Mouse (Mus musculus) E14TG2a.4 (cell line): ENCODE measurements around the gene Adk.

Experiments used
- H3K27me3 ChIP-seq: 2 replicates; pipeline ENCODE4 v1.6.1; 2014; ENCODE audit warnings: low read length, control low read depth; ENCODE audit not compliant: insufficient read depth
- H3K36me3 ChIP-seq: 2 replicates; pipeline ENCODE4 v1.6.1; 2014; ENCODE audit warnings: low read length, control low read depth; ENCODE audit not compliant: insufficient read depth
- H3K4me1 ChIP-seq: replicated peaks from 2 replicates; pipeline ENCODE4 v1.6.1; 2014; ENCODE audit warnings: low read depth, low read length, control low read depth
- H3K4me3 ChIP-seq: replicated peaks from 2 replicates; pipeline ENCODE4 v1.5.1; 2014; ENCODE audit warnings: mild to moderate bottlenecking, low read length
- H3K9me3 ChIP-seq: 2 replicates; pipeline ENCODE4 v1.6.1; 2014; ENCODE audit warnings: low read length, control low read depth
- CTCF ChIP-seq: conservative IDR thresholded peaks from 2 replicates; pipeline ENCODE4 v1.5.1; 2014; ENCODE audit warnings: low read length
- NANOG ChIP-seq: IDR thresholded peaks from 2 replicates; pipeline ENCODE4 v1.6.1; 2014; ENCODE audit warnings: borderline replicate concordance, low read length, mixed read lengths
- POU5F1 ChIP-seq: IDR thresholded peaks from 2 replicates; pipeline ENCODE4 v1.6.1; 2014; ENCODE audit warnings: low read length, borderline replicate concordance

Gene Adk

GRCm38 (mm10) chr14:21253993-21254339, 201.6 kb downstream of the Adk start:
- Histone ChIP-seq H3K4me1 (no peaks in the 10 kb centered on the region), H3K4me3 (no peak overlapping the region), H3K9me3 (no peaks in the 10 kb centered on the region), H3K36me3 (no peaks in the 10 kb centered on the region), H3K27me3 (no peaks in the 10 kb centered on the region)
- TF ChIP-seq NANOG (no peak), CTCF (peak; percentile 18; the same call in 1 of the 2 replicates)

GRCm38 (mm10) chr14:21268229-21268628, 215.9 kb downstream of the Adk start:
- no peak for TF ChIP-seq POU5F1
- no peak for TF ChIP-seq NANOG
- TF ChIP-seq CTCF: no peak
- Histone ChIP-seq H3K4me1 (no peaks in the 10 kb centered on the region), H3K9me3 (no peaks in the 10 kb centered on the region), H3K36me3 (no peaks in the 10 kb centered on the region), H3K4me3 (no peak overlapping the region), H3K27me3 (no peaks in the 10 kb centered on the region)

GRCm38 (mm10) chr14:21271472-21271871, 219.1 kb downstream of the Adk start:
- no peak for TF ChIP-seq NANOG
- H3K9me3 ChIP-seq: no peaks in the 10 kb centered on the region
- no peaks in the 10 kb centered on the region for H3K4me1 ChIP-seq
- no peaks in the 10 kb centered on the region for H3K36me3 ChIP-seq
- H3K4me3 ChIP-seq: no peak overlapping the region
- H3K27me3 ChIP-seq: no peaks in the 10 kb centered on the region

- Histone ChIP-seq H3K4me3 (no peak overlapping the region), H3K36me3 (no peaks in the 10 kb centered on the region), H3K9me3 (no peaks in the 10 kb centered on the region), H3K4me1 (no peaks in the 10 kb centered on the region), H3K27me3 (no peaks in the 10 kb centered on the region)
- TF ChIP-seq POU5F1 (no peak), NANOG (no peak), CTCF (no peak)
Measured at GRCm38 (mm10) chr14:21275786-21276185, 223.4 kb downstream of the Adk start.

GRCm38 (mm10) chr14:21278290-21278689, 225.9 kb downstream of the Adk start:
- no peaks in the 10 kb centered on the region for H3K36me3 ChIP-seq
- no peaks in the 10 kb centered on the region for H3K27me3 ChIP-seq
- no peak overlapping the region for H3K4me3 ChIP-seq
- H3K9me3 ChIP-seq: no peaks in the 10 kb centered on the region
- H3K4me1 ChIP-seq: no peaks in the 10 kb centered on the region
- no peak for TF ChIP-seq POU5F1
- no peak for TF ChIP-seq CTCF
- no peak for TF ChIP-seq NANOG

GRCm38 (mm10) chr14:21278907-21279535, 226.6 kb downstream of the Adk start:
- H3K4me3 ChIP-seq: no peak overlapping the region
- TF ChIP-seq NANOG (no peak), CTCF (no peak), POU5F1 (no peak)
- no peaks in the 10 kb centered on the region for H3K27me3 ChIP-seq
- no peaks in the 10 kb centered on the region for H3K4me1 ChIP-seq
- no peaks in the 10 kb centered on the region for H3K9me3 ChIP-seq
- H3K36me3 ChIP-seq: no peaks in the 10 kb centered on the region

GRCm38 (mm10) chr14:21280451-21280850, 228.1 kb downstream of the Adk start:
- H3K4me1 ChIP-seq: no peaks in the 10 kb centered on the region
- no peak for TF ChIP-seq CTCF
- TF ChIP-seq NANOG: no peak
- no peak for TF ChIP-seq POU5F1
- H3K9me3 ChIP-seq: no peaks in the 10 kb centered on the region
- H3K36me3 ChIP-seq: no peaks in the 10 kb centered on the region
- H3K4me3 ChIP-seq: no peak overlapping the region
- no peaks in the 10 kb centered on the region for H3K27me3 ChIP-seq

- Histone ChIP-seq H3K27me3 (no peaks in the 10 kb centered on the region), H3K4me3 (no peak overlapping the region), H3K4me1 (no peaks in the 10 kb centered on the region), H3K9me3 (no peaks in the 10 kb centered on the region), H3K36me3 (no peaks in the 10 kb centered on the region)
- TF ChIP-seq NANOG (no peak), CTCF (no peak), POU5F1 (no peak)
Measured at GRCm38 (mm10) chr14:21281506-21281905, 229.1 kb downstream of the Adk start.

GRCm38 (mm10) chr14:21284116-21284515, 231.7 kb downstream of the Adk start:
- Histone ChIP-seq H3K4me3 (no peak overlapping the region), H3K4me1 (no peaks in the 10 kb centered on the region), H3K9me3 (no peaks in the 10 kb centered on the region), H3K36me3 (no peaks in the 10 kb centered on the region), H3K27me3 (no peaks in the 10 kb centered on the region)
- TF ChIP-seq CTCF: no peak
- no peak for TF ChIP-seq POU5F1
- no peak for TF ChIP-seq NANOG
